Mouse (Mus musculus) erythroblast, embryonic 14.5 days (primary cell): ENCODE data around the gene Sgk1. TPM values are rescaled to one million over a fixed set of nuclear protein-coding genes. Genes with fewer than 3 reads are reported as not detected.

Experiments
- H3K27me3 ChIP-seq: 2 replicates; pipeline ENCODE4 v1.6.1; 2012; ENCODE audit warnings: inconsistent platforms; ENCODE audit not compliant: control insufficient read depth
- H3K36me3 ChIP-seq: 2 replicates; pipeline ENCODE4 v1.6.1; 2012; ENCODE audit warnings: mild to moderate bottlenecking, inconsistent platforms; ENCODE audit not compliant: control insufficient read depth
- H3K4me1 ChIP-seq: 2 replicates; pipeline ENCODE4 v1.6.1; 2012; ENCODE audit warnings: inconsistent platforms; ENCODE audit not compliant: control insufficient read depth
- H3K4me3 ChIP-seq: replicated peaks from 2 replicates; pipeline ENCODE3; 2012; ENCODE audit warnings: moderate library complexity, mild to moderate bottlenecking, inconsistent platforms
- H3K9me3 ChIP-seq: 2 replicates; pipeline ENCODE4 v1.6.1; 2012; ENCODE audit warnings: low read length, inconsistent platforms, mixed read lengths; ENCODE audit not compliant: control insufficient read depth
- GATA1 ChIP-seq: IDR thresholded peaks from 2 replicates; pipeline ENCODE4 v1.6.1; 2012; ENCODE audit warnings: low read length, inconsistent platforms, mixed read lengths
- TAL1 ChIP-seq: IDR thresholded peaks from 3 replicates; pipeline ENCODE4 v1.6.1; 2012; ENCODE audit warnings: low read length, inconsistent platforms, mixed read lengths
- polyA plus RNA-seq: library from polyadenylated mRNA; stranded (reverse); fragments of >175 nt; gene quantifications from 2 replicates; pipeline ENCODE4 v1.2.3, GENCODE M21; 2012

Gene Sgk1
- polyA plus RNA-seq, 1 experiment, result 0.03 TPM

GRCm38 (mm10) chr10:21906894-21907446 is 25.0 kb downstream of the Sgk1 start:
- Histone ChIP-seq H3K4me1 (no peaks in the 10 kb centered on the region), H3K36me3 (no peaks in the 10 kb centered on the region), H3K9me3 (no peaks in the 10 kb centered on the region), H3K4me3 (no peak overlapping the region), H3K27me3 (no peaks in the 10 kb centered on the region)
- TF ChIP-seq GATA1, result no peak
- no peak for TF ChIP-seq TAL1

GRCm38 (mm10) chr10:21907784-21908183 is 25.8 kb downstream of the Sgk1 start:
- Histone ChIP-seq H3K36me3 (no peaks in the 10 kb centered on the region), H3K9me3 (no peaks in the 10 kb centered on the region), H3K27me3 (no peaks in the 10 kb centered on the region), H3K4me3 (no peak overlapping the region), H3K4me1 (no peaks in the 10 kb centered on the region)
- TF ChIP-seq GATA1 (no peak), TAL1 (no peak)

- TF ChIP-seq GATA1 (no peak), TAL1 (no peak)
- Histone ChIP-seq H3K4me1 (no peaks in the 10 kb centered on the region), H3K36me3 (no peaks in the 10 kb centered on the region), H3K9me3 (no peaks in the 10 kb centered on the region), H3K27me3 (no peaks in the 10 kb centered on the region), H3K4me3 (no peak overlapping the region)
Observed at GRCm38 (mm10) chr10:21908686-21909085, 26.7 kb downstream of the Sgk1 start.

GRCm38 (mm10) chr10:21910334-21910733 is 28.4 kb downstream of the Sgk1 start:
- Histone ChIP-seq H3K27me3 (no peaks in the 10 kb centered on the region), H3K9me3 (no peaks in the 10 kb centered on the region), H3K36me3 (no peaks in the 10 kb centered on the region), H3K4me1 (no peaks in the 10 kb centered on the region), H3K4me3 (no peak overlapping the region)
- no peak for TF ChIP-seq GATA1
- TF ChIP-seq TAL1, result no peak

DNA sequence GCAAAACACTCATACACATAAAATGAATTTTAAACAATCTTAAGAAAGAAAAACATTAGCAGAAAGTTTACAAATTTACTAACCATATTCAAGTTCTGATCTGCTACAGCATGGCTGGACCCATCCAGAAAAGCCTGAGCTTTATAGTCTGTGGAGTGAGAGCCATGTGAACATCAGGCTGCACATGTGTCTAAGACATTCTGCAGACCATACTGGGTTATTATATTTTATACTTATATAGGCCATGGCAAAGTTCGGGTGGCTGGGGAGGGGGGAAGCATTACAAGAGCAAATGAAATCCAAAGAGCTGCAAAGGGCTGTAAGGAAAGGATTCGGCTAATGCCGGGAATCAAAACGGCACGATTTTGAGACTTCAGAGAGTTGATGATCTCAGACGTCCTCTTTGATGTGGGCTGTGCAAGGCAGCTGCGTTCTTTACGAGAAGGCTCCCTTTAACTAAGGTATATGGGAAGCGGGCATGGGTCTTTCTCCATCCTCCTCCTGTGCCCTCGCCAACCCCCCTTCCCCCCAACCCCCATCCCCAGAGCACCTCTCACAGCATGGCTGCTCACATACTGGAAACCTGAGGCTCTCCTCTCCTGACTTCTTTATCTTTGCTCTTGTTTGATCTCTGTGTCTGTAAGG is 29.4 kb downstream of the Sgk1 start:
- Histone ChIP-seq H3K36me3 (no peaks in the 10 kb centered on the region), H3K27me3 (no peaks in the 10 kb centered on the region), H3K4me1 (no peaks in the 10 kb centered on the region), H3K4me3 (no peak overlapping the region), H3K9me3 (no peaks in the 10 kb centered on the region)
- TF ChIP-seq GATA1 (no peak), TAL1 (no peak)

DNA sequence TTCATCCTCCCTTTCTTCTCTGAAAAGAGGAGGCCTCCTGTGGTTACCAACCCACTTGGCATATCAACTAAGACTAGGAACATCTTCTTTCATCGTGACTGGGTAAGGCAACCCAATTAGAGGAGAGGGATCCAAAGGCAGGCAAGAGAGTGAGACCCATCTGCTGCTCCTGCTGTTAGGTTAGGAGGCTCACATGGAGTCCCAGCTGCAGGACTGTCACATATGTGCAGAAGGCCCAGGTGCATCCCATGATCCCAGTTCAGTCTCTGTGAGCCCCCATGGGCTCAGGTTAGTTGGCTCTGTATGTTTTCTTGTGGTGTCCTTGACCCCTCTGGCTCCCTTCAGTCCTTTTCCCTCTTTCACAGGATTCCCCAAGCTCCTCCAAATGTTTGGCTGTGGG is 32.8 kb downstream of the Sgk1 start:
- no peaks in the 10 kb centered on the region for H3K9me3 ChIP-seq
- no peaks in the 10 kb centered on the region for H3K4me1 ChIP-seq
- no peaks in the 10 kb centered on the region for H3K27me3 ChIP-seq
- no peaks in the 10 kb centered on the region for H3K36me3 ChIP-seq
- TF ChIP-seq GATA1, result no peak
- no peak for TF ChIP-seq TAL1
- no peak overlapping the region for H3K4me3 ChIP-seq

DNA sequence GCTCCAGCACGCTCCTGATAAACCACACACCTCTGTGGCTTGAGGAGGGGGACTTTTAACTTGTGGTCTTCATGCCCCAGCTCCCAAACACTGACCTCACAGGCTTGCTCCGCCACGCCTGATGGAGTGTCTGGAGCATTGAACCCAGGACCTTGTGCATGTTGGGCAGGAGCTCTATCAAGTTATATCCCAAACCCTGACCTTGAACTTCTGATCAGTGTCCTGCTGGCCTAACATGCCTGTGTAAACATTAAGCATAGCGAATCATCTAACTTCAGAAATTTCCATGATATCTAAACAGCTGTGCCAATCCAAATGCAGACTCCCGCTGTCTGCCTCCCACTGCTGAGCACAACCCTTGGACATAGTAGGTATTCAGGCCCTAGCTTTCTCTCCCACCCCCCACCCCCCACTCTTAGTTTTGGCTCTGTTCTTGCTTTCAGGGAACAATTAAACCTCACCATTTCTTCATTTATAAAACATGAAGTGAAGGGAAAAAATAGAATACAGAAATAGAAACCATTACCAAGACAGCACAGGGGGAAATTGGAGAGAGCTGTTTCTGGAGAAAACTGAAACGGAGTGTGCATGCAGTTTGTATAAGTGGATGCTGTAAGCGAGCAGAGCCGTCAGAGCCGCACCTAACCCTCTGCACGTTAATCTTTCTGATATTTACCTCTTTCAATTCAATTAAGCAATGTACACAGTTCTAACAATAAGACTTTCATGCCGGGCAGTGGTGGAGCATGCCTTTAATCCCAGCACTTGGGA is 34.5 kb downstream of the Sgk1 start:
- Histone ChIP-seq H3K4me3 (no peak overlapping the region), H3K27me3 (no peaks in the 10 kb centered on the region), H3K36me3 (no peaks in the 10 kb centered on the region), H3K9me3 (no peaks in the 10 kb centered on the region), H3K4me1 (no peaks in the 10 kb centered on the region)
- TF ChIP-seq GATA1 (no peak), TAL1 (no peak)

DNA sequence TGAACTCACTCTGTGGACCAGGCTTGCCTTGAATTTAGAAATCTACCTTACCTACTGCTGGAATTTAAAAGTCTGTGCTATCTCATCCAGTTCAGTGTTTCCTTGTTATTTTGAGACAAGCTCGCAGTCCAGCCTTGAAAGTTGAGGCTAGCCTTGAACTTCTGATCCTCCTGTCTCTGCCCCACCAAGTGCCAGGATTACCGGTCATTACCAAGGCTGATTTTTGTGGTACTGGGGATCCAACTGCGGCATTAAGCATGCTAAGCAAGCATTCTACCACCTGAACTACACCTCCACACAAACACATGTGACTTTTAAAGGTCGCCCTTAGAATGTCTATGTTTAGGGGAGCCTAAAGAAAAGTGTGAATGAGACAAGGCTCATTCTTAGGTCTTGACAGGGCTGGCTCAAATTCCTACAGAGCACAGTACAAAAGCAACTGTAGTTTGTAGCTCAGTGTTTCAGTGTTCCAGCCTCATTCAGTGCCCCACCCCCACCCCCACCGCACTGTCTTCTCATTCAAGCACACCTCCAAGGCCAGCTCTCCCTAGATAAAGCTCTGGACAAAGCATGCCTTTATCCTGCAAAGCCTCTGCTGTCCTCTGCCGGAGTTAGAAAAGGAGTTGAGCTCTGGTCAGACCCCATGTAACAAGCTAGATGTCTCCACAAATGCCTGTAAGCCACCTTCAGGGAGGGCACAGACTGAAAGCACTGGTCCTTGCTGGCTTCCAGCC is 36.2 kb downstream of the Sgk1 start:
- H3K4me3 ChIP-seq, result no peak overlapping the region
- H3K27me3 ChIP-seq, result no peaks in the 10 kb centered on the region
- no peaks in the 10 kb centered on the region for H3K36me3 ChIP-seq
- H3K9me3 ChIP-seq, result no peaks in the 10 kb centered on the region
- TF ChIP-seq GATA1, result no peak
- no peak for TF ChIP-seq TAL1
- H3K4me1 ChIP-seq, result no peaks in the 10 kb centered on the region

- TF ChIP-seq GATA1, result no peak
- TF ChIP-seq TAL1, result no peak
Observed at GRCm38 (mm10) chr10:21918750-21919145, 36.8 kb downstream of the Sgk1 start.

More at GRCm38 (mm10) chr10:21918750-21919145, 36.8 kb downstream of the Sgk1 start:
- H3K4me3 ChIP-seq, result no peak overlapping the region
- H3K36me3 ChIP-seq, result no peaks in the 10 kb centered on the region
- no peaks in the 10 kb centered on the region for H3K27me3 ChIP-seq
- H3K4me1 ChIP-seq, result no peaks in the 10 kb centered on the region
- no peaks in the 10 kb centered on the region for H3K9me3 ChIP-seq
